Mouse (Mus musculus) heart, adult 8-10 months (tissue): ENCODE measurements at regions not wholly inside any gene's neighbourhood (a gene's known extent, or its start where the extent isn't known, plus 50 kb on each side); places are given as distances from the start of the nearest gene placed in this dataset.

ENCODE experiments used
- DNase-seq: peaks from one replicate; pipeline ENCODE4 v3.0.0; 2022; ENCODE audit warnings: low spot score

- DNase-seq: no peak
Measured at GRCm38 (mm10) chrX:99593872-99594487, 122.9 kb upstream of the Pja1 start.

- DNase-seq: no peak
Measured at GRCm38 (mm10) chrX:99592980-99593379, 121.9 kb upstream of the Pja1 start.

- DNase-seq: no peak
Measured at GRCm38 (mm10) chrX:99587284-99587683, 116.2 kb upstream of the Pja1 start.

- no peak for DNase-seq
Measured at GRCm38 (mm10) chrX:99586282-99586681, 115.2 kb upstream of the Pja1 start.

GRCm38 (mm10) chrX:99585703-99586102 is 114.6 kb upstream of the Pja1 start:
- no peak for DNase-seq

GRCm38 (mm10) chrX:99582611-99583010 is 111.5 kb upstream of the Pja1 start:
- no peak for DNase-seq

- no peak for DNase-seq
Measured at GRCm38 (mm10) chrX:99581632-99582466, 110.8 kb upstream of the Pja1 start.

- DNase-seq: no peak
Measured at GRCm38 (mm10) chrX:99579206-99579605, 108.1 kb upstream of the Pja1 start.

GRCm38 (mm10) chrX:99578796-99579195 is 107.7 kb upstream of the Pja1 start:
- no peak for DNase-seq

- DNase-seq: no peak
Measured at GRCm38 (mm10) chrX:99575105-99575504, 104.0 kb upstream of the Pja1 start.

- peak; percentile 16 for DNase-seq
Measured at GRCm38 (mm10) chrX:99574441-99575103, 103.5 kb upstream of the Pja1 start.

- DNase-seq: no peak
Measured at GRCm38 (mm10) chrX:99570161-99570560, 99.1 kb upstream of the Pja1 start.

- DNase-seq: no peak
Measured at GRCm38 (mm10) chrX:99568244-99568643, 97.2 kb upstream of the Pja1 start.

- no peak for DNase-seq
Measured at GRCm38 (mm10) chrX:99567367-99568164, 96.5 kb upstream of the Pja1 start.

- DNase-seq: no peak
Measured at GRCm38 (mm10) chrX:99561995-99562394, 90.9 kb upstream of the Pja1 start.

- no peak for DNase-seq
Measured at GRCm38 (mm10) chrX:99560699-99561098, 89.6 kb upstream of the Pja1 start.

GRCm38 (mm10) chrX:99556876-99557354 is 85.8 kb upstream of the Pja1 start:
- no peak for DNase-seq

- DNase-seq: no peak
Measured at GRCm38 (mm10) chrX:99555976-99556781, 85.1 kb upstream of the Pja1 start.

GRCm38 (mm10) chrX:99552778-99553177 is 81.7 kb upstream of the Pja1 start:
- no peak for DNase-seq

- no peak for DNase-seq
Measured at GRCm38 (mm10) chrX:99550057-99550760, 79.1 kb upstream of the Pja1 start.
